Mouse (Mus musculus): Measurements from ENCODE around the gene Myh7.

The Myh7 gene

DNA sequence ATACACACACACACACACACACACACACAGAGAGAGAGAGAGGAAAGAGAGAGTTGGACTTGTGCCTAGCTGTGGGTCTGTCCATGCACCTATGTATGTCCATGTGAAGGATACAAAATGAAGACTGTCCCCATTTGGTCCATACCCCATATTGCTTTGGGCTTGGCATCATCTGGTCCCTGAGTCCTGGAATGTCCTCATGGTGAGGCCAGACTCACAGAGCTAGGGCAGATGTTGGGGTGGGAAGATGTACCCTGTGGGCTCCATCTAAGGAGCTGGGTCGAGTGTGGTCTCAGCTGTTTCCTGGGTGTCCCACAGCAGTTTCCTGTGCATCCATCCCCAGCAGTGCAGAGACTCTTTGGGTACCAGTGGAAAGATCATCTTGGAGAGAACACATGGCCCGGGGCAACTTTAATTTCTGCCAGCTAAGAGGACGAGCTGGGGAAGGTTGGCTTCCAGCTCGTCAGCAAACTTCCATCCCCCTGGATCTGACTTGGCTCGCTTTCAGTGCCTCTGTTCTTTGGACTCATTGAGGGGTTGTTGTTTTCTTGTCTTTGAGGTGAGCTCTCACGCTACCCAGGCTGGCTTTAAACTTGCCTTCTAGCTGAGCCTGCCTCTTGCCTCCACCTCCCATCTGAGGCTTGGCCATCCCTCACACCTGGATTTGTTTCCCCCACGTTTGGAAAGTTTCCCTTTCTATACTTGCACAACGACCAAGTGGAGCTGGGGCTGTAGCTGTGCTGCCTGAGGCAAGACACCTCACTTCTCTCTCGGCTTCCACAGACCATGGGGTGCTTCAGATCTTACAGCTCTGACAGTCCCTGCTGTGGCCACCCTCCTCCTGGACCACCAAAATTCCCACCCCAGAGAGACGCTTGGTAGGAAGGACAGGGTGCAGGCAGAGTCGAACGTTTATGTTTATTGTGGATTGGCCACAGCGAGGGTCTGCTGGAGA, 53.1 kb downstream of the Myh7 start:
- no peak for DNase-seq

DNA sequence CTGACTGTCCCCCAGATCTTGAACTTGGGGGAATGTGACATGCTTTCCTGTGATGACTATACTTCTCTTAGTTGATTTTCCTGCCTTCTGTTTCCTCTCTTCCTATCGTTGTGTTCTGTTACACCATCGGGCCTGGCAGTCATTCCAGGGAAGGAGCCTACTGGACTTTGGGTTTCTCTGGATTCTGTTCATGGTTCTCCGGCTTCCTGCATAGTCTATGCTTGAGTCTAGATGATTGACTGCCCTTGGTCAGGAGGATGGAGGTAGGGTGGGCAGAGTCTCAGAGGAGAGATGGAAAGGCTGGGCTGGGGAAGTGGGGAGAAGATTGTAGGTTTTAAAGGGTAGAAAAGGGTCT, 54.3 kb downstream of the Myh7 start:
- no peak for DNase-seq

DNA sequence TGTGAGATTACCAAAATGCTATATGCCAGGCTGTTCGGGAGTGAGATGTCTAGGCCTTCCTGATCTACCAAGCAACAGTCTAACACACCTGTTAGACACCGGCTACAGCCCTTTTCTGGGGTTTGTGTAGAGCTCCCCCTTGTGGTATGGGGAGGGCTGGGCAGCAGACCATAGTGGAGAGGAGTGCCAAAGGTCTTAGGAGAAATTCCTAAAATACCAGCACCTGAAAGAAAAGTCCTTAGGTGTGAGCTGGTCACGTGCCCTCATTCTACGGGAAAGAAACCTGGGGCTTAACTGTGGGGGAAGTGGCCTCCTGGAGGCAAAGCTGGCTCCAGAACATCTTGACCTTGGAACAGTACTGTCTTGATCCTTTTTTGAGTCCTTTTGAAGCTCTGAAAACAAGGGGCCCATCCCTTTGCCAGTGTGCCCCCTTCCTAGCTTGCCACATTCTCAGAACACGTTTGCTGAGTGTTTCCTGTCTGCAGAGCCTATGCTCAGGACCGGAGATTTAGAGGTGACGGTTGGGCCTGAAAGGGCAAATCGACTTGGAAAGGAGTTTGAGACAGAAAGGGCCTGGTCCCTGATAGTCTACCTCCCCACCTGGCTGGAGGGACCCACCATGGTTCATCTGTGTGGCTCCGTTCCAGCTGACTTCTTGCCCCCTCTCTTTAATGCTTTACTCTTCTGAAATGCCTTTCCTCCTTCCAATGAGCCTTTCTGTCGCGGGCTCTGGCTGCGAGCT, 54.8 kb downstream of the Myh7 start:
- peak; percentile 59 to 63 for DNase-seq

DNA sequence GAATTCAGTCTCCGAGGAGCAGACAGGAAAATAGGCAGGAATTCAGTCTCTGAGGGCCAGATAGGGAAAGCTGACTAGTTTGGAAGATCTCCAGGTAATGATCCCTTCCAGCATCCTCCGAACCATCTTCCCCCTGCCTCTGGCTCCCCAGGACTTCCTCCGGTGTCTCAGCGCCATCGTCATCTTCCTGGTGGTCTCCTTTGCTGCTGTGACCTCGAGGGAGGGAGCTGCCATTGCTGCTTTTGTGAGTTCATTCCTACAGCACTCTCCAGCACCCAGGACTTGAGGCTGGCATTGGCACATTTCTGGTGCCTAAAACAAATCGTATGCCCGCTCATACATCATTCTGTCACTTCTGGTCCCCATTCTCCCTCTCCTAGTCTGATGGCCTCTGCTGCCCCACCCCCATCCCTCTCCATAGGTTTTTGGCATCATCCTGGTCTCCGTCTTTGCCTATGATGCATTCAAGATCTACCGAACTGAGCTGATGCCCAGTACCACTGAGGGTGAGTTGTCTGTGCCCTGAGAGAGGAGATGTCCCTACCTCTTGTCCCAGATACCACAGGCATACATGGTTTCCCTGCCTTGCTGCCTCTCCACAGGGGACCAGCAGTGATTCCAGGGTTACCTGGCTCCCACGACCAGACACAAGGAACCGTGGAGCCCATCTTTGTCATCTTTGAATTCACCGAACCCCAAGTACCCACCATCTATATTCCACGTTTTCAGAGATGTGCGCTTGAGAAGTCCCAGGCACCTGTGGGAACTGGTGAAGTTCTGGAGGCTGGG, 55.8 kb downstream of the Myh7 start:
- no peak for DNase-seq

DNA sequence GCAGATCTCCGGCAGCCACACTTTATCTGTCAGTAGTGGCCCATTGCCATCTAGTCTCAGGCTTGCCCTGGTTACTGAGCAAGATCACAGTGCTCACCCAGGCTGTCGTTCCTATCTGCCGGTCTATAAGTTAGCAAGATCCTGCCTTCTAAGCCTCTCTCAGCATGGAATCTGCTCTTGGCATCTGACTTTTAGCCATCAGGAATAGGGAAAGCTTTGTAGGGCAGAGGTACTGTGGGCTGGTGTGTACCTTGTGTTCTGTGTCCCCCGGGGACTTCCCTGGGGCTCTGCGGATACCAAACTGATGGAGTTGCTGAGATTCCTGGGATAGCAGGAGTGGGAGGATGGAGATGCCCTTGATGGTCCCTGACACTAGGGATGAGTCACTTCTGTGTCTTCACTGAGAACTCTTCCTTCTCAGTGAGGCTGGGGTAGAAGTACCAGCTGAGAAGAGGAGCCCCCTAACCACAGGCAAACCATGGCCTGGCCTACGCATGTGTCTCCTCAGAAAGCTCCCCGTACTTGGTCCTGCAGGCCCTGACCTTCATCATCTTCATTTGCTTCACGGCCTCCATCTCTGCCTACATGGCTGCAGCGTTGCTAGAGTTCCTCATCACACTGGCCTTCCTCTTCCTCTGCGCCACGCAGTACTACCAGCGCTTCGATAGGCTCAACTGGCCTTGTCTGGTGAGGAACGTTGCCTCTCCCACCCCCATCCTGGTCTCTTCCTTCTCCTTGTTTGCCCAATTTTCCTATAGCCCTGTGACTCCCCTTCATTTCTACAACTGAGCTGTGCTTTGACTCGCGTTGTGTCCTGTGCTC, 56.9 kb downstream of the Myh7 start:
- no peak for DNase-seq

DNA sequence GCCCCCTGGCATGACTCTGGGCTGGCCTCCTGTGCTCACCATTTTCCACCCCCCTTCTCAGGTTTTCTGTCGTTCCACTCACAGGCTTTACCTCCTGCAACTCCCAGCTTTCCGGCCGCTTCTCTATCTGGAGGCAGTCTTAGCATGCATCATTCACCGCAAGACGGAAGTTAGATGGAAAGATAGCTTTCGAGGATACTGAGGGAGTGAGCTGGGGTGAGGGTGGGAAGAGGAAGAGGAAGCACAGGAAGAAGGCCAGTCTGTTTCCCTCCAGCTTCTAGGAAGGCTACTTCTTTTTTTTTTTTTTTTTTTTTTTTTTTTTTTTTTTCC, 57.6 kb downstream of the Myh7 start:
- DNase-seq, result no peak

DNA sequence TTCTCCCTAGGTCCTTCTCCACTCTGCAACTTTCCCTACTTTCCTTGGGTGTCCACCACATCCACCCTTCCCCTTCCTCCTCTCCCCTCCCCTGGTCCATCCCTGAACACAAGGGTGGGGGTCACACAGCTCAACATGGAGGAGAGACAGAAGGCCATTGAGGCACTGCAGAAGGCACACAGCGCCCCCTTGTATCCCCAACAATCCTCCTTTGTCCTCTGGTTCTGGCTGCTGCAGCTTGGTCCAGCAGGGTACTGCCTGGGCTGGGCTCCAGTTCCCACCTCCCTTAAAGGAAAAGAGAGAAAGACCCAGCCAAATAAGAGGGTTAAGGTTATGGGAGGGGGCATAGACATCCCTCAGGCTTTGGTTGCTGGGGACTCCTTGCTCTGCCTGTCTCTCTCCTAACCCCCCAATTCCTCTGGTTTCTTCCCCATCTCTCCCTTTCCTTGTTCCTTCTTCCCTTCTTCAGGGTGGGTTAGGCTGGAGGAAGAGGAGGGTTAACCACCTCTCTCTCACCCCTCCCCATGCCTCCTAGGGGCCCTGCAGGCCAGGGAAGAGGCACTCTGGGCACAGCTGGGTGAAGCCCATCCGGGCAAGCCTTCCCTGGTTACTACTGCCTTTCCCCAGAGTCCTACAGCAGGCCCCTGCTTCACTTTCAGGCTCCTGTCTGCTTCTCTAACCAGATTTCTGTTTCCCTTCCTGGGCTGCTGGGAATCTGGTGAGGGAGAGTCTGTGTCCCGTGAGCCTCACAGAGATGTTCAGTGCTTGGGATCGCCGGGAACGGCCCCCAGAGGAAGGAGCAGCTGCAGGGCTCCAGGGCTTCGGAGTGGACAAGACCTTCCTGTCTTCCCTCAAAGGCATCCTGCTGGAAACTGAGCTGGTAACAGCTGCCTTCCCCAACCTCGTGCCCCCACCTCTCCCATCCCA, 58.3 kb downstream of the Myh7 start, which contains the start of gene Cmtm5:
TSS of gene Cmtm5 (plus strand) at position 358 of the 927 bp plus-strand sequence.
- DNase-seq, result no peak

DNA sequence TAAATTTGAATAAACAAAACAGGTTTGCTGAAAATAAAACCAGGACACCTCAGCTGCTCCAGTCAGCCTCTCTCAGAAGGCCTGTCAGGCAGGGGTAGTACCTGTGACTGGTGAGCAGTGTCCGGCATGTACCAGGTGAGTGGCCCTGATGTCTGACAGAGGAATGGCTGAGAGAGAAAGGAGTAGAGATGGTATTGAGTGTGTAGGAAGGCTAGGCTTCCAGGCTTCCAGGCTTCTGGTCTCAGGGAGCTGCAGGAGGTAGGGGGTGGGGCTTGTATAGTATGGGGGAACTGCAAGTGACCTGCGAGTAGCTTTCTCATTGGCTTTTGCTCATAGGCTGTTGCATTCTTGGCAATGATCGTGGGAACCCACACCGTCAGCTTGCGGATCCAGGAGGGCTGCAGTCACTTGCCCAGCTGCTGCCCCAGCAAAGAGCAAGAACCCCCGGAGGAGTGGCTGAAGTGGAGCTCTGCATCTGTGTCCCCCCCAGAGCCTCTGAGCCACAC, 61.7 kb downstream of the Myh7 start, which contains the start of gene Il25:
TSS of gene Il25 (plus strand) at position 51 of the 506 bp plus-strand sequence.
- DNase-seq, result no peak

DNA sequence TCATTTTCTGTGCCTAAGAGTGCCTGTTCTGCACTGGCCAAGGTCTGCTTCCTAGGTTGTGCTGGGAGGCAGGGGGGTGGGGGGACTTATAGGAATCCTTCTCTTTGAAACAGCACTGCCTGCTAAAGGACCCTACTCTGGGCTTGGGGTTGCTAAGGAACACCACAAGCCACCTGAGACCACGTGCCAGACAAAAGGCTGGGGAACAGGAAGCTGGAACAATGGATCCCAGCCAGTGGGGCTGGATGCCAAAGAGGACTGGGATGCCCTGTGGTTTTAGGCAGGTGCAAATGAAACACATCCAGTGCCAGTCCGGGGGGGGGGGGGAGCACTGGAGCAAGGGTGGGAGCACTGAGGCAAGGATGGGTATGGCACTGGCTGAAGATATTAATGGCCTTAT, 64.0 kb downstream of the Myh7 start:
- no peak for DNase-seq

DNA sequence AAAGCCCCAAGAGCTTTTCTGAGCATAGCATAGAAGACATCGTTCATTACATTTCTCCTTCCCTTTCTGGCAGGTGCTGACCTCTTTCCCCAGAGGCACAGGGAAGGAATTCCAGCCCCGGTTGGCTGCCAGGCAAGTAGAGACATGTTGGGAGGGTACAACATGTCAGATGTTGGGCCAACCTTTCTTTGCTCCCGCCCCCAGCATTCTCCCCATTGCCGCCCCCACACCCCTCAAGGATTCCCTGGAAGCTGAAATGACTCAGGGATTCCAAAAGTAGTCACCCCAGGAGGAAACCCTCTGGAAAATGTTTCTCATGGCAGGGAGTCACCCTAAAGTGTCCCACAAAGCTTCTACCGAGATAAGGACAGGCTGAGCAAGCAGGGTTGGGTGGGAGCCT, 64.6 kb downstream of the Myh7 start:
- no peak for DNase-seq

DNA sequence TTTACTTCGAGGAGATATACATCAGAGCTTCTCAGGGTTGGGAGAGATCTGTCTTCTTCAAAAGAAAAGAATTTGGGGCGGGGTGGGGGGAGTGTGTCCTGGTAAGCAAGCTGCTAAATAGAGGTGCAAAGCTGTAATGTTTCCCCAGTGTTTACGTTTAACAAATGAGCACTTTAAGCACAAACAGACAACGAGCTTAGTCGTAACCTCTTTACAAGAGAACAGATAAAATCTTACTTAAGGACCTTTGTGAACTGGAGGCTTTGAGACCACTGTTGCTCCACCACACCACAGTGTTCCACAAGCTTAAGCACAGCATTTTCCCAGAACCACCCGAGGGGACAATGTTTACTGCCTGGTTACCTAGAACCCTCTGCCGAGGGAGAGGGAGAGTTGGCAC, 67.1 kb downstream of the Myh7 start:
- no peak for DNase-seq

DNA sequence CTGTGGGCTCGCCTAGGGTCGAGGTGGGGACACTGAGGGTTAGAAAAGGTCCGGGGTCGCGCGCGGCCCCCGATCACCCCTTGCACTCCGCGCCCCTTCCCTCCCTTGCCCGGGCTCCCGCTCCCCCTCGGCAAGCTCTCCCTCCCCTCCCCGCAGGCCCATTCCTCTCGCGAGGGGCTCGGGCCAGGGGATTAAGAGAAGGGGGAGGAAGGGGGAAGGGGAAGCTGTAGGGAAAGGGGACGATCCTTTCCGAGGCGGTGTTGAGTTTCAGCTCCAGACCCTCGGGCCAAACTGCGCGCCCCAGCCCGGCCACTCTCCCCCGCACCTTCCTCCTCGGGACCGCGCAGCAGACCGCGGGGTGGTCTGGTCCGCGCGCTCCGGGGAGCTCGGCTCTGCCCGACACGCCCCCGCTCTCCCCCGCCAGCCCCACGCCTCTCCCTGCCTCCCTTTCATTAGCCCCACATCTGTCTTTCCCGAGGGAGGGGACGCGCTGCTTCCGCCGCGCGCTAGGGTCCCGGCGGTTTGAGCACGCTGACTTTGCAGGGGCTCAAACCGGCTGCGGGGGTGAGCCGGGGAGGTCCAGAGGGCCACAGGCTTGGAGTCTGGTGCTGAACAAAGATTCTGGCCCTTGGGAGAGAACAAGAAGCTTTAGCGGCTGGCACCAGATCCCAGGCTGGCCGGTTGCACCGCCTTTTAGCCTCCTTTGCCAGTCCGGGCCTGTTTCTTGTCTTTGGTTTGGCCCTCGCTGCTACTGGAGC, 67.8 kb downstream of the Myh7 start:
- DNase-seq, result no peak

DNA sequence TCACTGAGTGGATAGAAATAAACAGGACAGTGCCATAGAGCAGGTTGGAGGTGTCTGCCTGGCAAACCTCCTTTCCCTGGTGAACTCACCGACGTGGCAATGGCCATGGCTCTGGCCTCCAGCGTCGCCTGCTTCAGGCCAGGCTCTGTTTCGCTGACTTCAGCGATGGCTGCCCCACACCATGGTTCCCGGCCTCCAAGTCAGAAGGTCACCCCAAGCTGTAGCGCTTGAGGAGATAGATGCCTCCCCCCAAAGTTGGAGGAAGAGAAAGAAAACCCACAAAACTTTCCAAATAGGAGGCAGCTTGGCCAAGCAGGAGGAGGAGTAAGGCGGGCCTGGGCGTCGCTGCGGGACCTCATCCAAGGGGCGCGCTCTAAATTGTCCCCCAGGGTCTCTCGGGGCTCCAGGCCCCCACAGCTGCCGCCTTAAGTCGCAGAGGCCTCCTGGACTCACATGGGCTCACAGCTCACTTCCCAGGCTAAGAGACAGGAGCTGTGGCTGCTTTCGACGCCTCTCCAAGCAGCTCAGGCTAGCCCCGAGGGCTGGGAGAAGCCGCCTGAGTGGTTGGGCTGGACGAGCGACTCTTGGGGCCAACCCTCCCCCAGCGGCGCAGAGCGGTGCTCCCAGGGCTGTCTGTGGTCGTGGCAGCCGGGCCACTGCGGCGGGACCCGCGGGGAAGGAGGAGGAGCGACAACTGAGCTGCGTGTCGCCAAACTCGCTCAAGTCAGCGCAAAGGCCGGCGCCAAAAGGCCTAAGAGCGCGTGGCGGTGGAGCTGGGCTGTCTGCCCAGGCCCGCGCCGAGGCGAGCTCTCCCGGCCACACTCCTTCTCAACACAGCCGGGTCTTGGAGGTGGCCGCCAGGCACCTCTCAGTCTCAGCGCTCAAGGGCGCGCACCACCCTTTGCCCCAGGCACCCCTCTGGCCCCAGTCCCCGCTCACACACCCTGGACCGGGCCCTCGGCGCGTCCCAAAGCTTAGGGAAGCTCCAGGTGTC, 68.8 kb downstream of the Myh7 start, which contains the start of gene Efs:
TSS of gene Efs (minus strand) at position 778 of the 994 bp plus-strand sequence.
- no peak for DNase-seq

DNA sequence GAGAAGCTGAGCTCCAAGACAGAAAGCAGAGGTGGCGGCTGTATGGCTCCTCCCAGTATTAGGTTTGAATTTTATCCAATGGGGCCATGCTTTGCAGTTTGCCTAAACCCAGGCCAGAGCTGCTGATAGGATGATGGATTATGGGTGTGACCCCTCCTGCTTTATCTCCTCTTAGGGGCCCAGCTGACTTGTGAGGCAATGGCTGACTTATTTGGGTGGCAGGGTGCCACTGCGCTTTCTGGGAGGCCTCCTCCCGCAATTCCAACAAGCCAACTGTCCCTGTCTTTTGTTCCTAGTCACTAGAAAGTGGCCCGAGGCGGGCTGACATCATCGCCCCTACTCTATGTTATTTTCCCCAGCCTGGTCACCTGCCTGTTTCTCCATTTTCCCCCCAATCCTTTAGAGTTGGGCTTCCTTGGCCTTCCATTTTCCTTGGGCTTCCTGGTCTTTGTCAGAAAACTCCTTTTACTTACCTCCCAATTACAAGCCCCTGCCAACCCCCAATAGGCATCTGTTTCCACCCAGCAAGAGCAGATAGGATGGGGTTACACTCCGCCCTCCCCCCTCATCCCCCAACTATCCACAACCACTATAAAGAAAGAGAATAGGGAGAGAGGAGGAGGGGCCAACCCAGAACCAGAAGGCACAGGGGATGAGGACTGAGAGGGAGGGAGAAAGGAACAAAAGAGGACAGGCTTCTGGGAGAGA, 69.6 kb downstream of the Myh7 start:
- no peak for DNase-seq

All from thymus, postnatal 36 days (tissue).